Mouse (Mus musculus) frontal cortex, postnatal 25 days (tissue): ENCODE measurements around the gene Acot7.
"Not testable (repeated sequence)": the region's sequence is repeated elsewhere in the genome, so short reads cannot be mapped to it uniquely, and the experiment has no call there.

Experiments used
- DNase-seq, 2 experiments: peaks; one replicate each; pipeline ENCODE4 v3.0.0; 2022; ENCODE audit warnings: low spot score in 2 of 2

The Acot7 gene

DNA sequence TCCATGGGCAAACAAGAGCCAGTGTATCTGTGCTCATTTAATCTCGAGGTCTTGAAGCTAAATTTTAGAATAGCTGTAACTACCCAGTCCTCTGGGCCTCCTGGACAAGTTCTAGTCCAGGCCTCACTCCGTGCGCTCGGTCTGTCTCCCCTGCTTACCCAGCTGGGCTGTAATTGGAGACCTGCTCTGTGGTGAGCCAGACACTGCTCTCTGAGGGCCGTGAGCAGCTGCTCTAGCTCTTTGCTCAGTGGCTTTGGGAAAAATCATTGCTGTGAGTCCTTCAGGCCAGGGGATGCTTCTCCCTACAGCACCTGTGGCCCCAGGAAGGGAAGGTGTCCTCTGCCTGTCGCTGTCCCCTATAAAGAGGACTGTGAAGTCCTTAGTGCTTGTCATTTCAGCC lies 28.3 kb downstream of the Acot7 start:
- no peak for DNase-seq

DNA sequence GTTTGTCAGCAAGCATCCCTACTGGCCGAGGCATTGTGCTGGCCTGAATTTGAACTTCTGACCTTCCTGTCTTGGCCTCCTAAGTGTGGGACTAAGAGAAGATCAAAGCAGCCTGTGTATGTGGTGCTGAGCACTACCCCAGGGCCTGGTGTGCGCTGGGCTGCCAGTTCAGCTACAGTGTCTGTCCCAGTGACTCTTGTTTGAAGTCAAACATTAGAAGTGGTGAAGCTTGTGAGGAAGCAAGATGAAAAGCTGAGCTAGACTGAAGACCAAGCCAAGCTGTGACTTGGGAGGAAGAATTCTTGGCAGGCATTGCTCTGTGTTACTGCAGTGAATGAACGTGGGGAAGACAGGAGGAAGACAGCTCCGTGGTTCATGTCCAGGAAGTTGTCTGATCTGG lies 31.7 kb downstream of the Acot7 start:
- DNase-seq, result no peak

DNA sequence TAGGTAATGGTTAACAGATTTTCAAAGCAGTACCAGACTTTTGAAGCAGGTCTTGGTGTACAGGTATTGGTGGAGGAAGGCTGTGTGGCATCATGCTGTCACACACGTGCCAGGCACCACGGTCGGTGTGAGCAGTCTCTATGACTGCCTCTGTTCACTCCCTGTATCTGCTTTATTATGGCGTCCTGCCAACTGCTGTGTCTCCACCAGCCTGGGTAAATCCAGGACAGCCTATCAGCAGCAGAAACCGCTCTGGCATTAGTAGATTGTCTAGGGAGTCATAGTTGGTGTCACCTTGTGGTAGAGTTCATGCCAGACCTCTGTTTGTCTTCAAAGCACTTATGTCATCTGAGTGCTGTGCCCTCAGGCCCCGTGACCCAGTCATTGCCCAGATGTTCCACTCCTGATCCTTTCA lies 34.2 kb downstream of the Acot7 start:
- DNase-seq, result no peak

DNA sequence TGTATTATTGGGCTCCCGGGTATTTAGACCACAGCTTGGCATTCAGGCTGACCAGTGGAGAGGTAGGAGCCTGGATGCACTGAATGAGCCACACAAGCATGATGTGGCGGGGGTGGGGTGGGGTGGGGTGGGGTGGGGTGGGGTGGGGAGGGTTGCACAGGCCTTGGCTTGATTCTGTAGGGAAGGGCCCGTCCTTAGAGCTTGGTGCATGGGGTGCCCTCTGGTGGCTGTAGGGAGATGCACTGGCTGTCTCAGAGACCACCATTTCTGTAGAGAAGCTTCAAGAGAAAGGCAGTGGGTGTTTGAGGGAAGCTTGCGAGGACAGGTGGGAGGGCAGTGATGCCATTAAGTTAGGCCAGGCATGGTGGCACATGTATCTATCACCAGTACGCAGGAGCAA lies 34.6 kb downstream of the Acot7 start:
- DNase-seq, result peak; percentile 46 to 55

DNA sequence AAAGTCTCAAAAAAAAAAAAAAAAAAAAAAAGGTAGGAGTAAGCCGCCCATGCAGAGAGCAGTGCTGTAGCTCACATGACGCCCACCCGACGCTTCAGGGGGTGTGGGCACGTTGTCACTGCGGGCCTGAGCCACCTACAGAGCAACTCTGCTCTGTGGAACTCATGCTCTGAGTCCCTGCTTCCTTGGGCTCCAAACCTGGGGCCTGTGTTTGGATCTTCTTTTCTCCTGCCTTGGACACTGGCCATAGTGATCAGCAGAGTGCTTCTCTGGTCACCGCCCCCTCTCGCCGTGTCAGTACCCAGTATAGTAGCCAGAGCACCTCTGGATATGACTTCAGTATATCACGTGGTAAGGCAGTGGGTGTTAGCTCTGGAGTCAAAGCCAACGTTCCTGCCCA lies 35.0 kb downstream of the Acot7 start:
- DNase-seq, result no peak

DNA sequence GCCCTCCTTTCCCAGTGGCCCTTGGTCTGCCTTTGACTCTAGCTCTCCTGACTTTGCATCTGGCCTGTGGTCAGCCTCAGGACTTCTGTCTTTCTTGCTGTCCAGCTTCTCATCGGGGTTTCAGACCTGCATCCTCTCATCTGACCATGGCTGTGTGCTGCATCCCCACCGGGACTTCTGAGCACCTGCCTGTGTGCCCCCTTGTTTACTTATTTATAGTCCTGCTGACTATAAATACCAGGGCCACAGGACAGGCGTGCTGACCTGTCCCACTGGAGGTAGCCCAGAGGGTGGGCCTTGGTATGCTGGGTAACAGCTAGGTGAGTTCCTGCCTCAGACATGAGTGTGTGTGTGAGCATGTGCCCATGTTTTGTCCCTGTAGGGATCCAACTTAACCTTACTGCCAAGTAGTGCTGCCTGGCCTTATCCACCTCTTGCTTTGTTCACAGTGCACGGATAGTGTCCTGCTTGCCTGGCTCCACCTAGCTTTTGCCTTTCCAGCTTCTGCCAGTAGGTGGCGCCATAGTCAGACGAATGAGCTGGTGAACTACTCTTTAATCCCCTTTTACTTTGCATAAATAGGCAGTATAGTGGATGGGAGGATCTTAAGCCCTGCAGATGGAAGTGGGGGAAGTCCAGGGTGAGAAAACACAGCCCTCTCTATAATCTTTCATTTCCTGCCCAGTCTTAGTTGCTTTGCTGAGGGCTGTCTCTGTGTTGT lies 36.0 kb downstream of the Acot7 start:
- DNase-seq, result peak; percentile 95 to 98

DNA sequence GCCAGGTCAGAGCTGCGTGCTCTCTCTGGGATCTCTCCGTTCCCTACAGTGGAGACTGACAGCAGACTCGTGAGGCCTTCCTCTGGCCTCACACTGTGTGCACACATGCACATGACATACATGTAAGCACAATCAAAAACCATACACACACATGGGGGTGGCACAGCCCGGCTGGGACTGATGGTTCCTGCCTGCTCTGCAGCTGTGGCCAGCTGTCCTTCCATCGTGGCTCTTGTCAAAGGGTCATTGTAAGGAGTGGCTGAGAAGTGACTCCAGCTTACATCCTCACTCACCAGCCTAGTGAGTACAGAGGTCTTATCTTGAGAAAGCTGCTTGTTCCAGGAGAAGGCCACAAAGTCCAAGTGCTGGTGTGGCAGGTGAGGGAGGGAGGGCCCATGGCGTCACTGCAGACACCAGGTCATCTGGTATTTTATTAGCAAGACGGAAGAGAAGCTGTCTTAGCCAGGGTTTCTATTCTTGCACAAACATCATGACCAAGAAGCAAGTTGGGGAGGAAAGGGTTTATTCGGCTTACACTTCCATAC lies 37.0 kb downstream of the Acot7 start:
- DNase-seq, result no peak

DNA sequence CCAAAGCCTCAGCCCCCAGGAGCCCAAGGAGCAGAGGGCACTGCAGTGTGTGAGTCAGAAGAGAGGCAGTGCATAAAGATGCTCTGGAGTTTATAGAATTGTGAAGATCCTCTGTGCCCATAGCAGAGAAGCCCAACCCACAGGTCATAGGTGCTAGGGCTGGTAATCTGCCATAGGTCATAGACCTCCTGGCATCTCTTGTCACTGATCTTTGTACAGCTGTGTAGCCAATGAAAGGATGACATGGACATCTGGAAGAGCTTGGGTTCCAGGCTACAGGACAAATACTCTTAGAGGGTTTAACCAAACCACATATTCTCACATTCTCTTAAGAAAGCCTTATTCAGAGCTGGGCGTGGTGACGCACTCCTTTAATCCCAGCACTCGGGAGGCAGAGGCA lies 41.7 kb downstream of the Acot7 start:
- DNase-seq, result no peak

DNA sequence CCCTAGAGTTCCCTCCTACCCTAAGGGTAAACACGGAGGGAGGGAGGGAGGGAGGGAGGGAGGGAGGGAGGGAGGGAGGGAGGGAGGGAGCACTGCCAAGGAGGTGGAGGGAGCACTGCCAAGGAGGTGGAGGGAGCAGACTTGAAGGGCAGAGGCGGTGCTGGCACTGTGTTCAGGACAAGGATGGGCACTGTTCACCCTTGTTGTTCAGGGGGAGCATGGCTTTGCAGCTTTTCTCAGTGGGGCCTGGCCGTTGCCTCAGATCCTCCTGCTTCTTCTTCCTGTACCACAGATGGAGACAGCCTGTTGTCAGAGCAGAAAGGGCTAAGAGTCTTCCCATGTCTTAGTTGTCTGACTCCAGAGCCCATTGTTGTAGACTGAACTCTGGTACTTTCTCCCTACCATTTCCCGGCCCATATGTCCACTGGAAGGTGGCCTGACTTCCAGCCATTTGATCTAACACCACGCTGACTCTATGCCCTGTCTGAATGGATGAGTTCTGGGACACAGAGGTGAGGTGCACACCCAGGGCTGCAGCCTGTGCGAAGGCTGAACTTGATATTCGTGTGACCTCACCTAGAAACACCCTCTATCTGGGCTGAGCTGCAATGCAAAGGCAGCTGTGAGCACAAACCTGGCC lies 43.0 kb downstream of the Acot7 start:
- no peak for DNase-seq

DNA sequence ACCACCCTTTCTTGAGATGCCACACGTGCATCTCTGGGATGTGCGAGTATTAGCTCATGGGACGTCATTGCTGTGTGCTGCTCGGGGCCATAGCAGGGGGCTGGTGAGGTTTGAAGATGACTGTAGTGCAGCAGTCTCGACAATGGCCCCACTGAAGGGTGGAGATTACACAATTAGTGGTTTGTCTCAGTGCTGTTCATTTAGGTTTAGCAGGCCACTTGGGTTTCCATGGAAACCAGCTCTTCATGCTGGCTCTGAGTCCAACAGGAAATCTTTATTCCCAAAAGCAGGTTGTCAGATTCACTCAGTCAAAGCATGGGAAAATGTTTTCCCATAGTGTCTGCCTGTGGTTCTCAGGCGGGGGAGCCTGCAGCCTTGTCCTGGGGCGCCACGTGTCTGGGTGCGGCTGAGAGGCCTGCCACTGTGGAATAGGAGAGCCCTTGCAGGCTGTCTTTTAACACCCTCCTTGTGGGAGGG lies 43.5 kb downstream of the Acot7 start:
- DNase-seq, result no peak

DNA sequence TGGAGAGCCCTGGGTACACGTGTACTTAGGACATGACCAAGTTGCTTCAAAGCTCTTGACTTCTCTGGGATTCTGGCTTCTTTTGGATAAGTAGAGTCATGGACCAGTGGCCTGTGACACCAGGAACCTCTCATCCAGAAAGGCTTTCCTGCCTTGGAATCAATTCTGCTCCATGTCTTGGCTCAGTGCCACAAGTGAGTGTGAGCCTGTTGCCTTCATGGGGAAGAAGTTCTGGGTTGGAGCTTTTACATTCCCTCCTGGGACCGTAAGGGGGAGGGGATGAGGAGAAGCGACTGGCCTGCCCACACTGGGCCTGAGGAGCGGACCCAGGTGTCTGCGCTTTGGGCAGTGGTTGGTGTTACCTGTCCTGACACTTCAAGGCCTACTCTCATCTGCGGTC lies 44.2 kb downstream of the Acot7 start:
- no peak for DNase-seq

DNA sequence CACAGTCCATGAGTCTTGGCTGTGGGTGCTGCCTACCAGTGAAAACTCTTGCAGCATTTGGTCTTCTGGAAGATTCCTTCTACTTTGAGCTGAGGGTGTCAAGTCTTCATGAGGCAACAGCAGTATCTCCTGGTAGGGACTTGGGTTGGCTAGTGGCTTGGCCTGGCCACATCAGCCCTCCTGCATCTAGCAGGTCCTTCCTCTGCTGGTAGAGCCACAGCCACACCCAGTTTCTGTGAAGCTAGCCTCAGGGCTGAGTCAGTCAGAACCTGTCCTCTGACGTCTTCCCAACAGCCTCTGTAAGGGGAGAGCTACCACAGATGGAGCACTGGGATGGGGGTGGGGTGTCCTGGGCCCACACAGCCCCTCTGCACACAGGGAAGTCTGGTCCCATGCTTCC lies 44.6 kb downstream of the Acot7 start:
- no peak for DNase-seq

DNA sequence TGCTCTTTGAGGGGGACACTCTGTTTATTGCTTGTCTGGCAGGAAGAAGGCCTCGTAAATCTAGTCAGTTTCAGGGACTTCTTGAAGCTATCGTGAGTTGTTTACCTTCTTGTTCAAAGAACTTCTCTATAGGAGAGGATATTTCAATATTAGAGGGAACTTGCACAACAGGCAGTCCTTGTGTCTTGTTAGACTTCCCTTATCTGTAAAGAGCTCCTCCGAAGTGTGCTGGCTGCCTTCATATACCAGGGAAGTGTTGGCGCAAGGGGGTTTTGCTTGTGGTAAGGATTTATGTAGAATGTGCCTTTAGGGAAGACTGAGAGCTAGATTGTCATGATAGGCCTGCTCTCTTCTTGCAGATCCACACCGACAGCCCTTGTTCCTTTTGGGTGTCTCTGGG lies 46.2 kb downstream of the Acot7 start:
- no peak for DNase-seq

DNA sequence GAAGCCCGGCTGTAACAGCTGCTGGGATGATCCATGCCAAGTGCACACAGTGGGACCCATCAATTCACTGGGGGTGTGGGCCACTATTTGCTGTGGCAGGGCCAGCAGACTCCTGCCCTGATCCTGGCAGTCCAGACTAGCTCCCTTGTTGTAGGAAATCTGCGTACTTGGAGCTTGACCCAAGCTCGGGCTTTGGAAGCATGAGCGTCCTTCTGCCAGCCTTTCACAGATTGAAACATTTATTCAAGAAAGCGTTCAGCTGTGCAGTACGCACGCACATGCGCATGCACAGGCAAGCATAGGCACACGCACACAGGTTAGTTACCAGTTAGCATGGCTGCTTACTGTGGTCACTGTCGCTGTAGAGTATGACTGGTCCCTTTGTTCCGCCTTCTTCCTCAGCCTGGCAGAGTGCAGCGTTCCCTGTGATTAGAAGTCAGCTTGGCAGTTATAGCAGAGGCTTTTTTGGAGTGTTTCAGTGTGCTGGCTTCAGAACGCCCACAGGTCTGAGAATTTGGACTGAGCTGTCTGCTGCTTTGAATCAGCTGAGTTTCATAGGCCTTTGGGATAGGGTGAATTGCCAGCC lies 49.1 kb downstream of the Acot7 start:
- no peak for DNase-seq

DNA sequence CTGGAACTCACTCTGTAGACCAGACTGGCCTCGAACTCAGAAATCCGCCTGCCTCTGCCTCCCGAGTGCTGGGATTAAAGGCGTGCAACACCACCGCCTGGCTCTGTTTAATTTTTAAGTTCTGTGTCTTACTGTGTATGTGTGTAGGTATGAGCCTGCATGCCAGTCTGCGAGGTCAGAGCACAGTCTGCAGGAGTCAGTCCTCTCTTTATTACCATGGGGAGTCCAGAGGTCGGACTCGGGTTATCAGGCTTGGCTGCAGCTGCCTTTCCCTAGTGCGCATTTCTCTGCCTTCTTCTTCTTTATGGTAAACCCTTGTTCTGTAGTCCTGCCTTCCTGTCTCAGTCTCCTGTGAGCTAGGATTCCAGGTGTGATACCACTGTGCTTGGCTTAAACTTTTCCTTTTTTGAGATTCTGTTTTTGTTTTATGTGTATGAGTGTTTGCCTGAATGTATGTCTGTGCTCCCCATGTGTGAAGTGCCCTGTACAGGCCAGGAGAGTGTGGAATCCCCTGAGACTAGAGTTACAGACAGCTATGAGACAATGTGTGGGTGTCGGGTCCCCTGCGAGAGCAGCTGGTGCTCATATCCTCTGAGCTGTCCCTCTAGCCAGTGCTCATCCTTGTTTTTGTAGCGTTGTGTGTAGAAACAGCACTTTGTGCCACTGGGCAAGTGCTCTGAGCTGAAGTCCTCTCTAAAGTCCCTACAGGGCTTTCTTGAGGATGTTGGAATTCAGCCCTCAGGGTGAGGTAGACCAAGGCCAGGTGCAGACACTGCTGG lies 50.0 kb downstream of the Acot7 start:
- DNase-seq, result no peak

DNA sequence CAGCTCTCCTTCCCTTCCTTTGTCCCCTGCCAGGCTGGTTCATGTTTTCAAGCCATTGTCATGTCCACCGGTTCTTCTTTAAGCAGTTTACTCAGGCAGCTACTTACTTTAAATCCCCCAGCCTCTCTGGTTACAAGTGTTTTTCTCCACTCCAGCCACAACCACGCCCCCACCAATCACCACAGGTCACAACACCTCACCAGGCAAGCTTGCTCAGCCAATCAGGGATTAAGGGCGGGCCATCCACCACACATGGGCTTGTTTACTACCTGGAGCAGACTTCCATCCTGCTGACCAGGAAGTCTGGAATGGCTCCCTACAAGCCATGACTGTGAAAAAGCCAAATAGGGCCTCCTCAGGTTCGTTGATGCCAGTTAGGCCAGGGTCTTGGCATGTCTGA lies 52.4 kb downstream of the Acot7 start:
- not testable (repeated sequence) for DNase-seq

DNA sequence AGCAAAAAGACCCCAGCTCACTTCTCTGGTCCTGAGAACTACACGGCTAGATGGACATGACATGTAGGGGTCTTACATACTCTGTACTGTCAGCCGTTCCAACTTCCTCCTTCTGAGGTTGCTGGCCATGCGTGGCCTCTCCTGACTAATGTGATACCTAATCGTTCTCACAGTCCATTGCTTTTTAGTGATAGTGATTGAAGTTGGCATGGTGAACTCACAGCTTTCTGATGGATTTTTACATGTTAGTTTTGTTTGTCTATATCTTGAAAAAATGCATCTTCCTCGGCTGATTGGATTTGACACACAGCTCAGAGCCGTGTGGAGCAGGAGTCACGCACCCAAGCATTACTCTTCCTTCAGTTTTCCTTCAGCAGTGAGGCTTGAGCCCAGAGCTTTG lies 53.4 kb downstream of the Acot7 start:
- DNase-seq, result no peak

DNA sequence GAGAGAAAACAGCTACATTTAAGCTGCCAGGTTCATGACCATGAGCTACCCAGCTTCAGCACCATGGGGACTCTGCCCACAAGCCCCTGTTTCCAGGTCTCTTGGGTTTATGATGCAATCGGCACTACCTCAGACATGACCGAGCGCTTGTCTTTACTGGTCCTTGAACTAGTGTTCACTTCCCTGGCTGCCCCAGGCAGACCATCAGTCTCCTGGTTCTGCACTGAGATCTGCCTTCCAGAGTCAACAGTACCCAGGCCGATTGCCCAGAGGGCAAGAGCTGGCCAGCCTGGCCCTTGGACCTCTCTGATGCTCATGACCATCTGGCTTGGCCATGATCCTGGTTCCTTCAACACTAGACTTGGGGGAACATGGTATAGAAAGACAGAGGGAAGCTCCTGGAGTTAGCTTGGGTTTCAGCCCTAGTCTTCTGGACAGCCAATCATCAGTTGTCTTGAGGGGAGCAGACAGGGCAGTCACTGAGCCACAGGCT lies 54.5 kb downstream of the Acot7 start:
- DNase-seq, result no peak

DNA sequence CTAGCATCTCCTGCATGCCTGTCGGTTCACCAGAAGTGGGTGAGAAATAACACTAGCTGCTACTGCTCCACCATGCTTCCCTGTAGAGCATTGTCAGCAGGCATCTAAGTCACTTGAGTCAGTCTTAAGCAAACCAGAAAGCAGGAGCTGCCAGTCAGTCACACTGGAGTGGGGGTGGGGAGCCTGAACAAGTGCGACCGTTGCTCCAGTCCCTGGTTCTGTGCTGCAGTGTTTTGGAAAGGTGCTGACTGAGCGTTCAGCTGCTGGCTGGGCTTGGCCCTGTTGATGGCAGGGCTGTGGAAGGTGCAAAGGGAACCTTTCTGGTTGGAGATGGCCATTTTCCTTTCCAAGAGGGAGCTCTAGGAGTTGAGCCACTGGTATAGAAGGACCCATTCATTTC lies 62.0 kb downstream of the Acot7 start:
- no peak for DNase-seq

DNA sequence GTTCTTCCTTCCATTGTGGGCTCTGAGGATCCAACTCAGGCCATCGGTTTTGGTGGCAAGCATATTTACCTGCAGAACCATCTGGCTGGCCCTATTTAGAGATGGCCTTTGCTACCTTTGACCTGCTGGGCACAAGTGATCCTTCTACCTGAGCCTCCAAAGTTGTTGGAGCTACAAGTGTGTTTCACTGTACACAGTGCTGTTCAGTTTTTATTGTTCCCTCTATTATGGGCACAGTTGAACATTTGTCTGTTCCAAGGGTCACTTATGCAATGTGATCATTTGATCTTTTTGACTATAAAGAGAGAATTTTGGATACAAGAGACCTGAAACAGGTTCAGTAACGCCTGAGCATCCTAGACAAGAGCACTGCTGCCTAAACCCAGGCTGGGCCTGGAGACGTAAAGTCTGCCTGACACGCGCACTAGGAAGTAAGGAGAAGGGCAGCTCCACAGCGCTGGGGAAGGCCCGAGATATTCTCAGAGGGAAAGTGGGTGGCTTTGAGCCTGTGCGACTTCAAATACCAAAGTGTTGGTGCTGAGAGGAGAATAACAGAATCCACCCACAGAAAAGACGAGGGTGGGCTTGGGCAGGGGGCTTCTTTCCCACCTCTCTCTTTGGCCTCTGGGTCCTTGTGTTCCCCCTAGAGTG lies 65.4 kb downstream of the Acot7 start:
- DNase-seq, result no peak

DNA sequence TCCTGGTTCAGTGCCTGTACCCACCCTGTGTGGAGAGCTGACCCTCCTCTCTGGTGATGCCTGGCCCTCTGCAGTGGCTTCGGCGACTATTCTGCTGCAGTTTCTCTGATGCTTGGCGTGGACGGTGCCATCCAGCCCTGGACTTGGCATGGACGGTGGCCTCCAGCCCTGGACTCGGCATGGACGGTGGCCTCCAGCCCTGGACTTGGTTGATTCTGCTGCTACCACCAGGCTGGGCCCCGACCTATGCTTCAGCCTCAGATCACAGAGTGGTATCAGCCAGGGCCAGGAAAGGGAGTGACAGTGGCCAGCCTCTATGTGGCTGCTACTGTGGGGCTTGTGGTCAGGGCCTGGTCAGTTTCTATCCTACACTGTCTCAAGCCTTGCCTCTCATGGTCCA lies 66.0 kb downstream of the Acot7 start:
- DNase-seq, result no peak
